Mouse (Mus musculus): ENCODE data around the gene Vps8.

Gene Vps8

DNA sequence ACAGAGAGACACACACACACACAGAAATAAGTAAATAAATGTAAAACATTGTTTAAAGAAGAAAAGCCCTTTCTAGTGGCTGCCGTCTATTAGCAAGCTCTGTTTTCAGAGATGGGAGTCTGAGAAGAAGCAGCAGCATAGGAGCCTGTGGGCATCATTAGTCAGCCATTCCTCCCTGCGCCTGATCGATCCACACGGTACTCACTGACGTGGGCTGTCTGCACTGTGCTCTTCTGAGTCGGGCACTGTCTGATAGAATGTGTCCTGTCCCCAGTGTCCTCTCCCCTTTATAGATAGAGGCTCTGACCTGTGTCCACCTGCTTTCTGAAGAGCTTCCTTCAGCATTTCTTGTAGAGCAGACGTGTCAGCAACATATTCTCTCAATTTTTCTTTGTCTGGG is 127.5 kb downstream of the Vps8 start:
- no peak for DNase-seq (ENCODE audit: low spot score in 2 of 2)

DNA sequence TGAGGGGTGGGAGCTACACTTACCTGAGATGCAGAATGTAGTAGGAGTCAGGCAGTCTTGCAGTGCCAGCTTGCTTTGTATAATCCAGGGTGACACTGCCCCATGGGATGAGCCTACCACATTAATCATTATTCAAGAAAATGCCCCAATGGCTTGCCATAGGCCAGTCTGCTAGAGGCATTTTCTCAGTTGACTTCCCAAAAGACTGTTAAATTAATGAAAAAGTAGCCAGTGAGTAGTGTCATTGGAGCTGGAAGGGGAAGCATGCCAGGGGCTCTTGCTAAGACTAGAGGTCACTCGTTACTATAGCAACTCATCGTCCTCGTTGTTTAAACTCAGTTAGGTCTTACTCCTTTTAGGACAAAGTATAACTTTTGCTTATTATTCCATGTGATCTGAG is 130.6 kb downstream of the Vps8 start:
- no peak for DNase-seq (ENCODE audit: low spot score in 2 of 2)

DNA sequence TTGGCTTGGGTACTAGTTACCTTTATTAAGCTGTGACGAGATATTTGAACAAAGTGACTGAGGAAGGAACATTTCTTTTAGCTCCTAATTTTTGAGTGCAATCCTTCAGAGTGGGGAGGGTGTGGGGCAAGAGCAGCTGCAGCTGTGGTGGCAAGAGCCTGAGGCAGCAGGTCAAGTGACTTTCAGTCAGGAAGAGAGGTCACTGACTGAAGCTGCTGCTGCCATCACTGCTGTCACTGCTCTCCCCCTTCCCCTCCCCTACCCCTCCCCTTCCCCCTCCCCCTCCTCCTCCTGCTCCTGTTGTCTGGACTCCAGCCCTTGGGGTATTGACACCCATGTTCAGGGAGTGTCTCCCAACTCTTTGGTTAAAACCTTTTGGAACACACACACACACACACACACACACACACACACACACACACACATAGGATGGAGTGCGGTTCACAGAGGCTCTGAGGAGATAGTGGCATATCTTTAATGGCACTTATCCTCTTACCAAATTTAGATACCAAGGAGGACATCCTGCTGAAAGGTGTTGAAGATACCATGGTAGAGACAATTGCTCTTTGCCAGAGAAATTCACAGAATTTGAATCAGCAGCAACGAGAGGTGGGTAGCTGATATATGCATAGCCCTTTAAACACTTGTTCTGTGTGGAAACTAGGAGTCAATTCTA is 139.8 kb downstream of the Vps8 start:
- no peak for DNase-seq (ENCODE audit: low spot score in 2 of 2)

DNA sequence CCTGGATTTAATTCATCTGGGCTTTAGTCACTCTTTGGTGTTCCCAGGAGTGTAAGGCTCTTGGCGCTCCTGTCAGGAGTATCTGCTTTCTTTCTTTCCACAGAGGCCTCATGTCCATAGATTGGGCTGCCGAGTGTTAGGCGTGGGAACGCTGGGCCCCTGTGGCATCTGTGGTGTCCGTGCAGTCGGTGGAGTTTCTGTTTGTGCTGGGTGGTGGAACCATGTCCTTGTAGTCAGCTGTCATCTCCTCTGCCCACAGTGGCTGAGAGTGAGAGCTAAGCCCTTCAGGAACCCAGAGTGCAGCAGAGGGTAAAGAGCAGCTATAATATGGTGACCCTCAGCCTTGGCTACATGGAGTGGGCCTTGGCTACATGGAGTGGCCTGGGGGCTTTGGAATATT is 140.4 kb downstream of the Vps8 start:
- DNase-seq (ENCODE audit: low spot score in 2 of 2), result no peak

DNA sequence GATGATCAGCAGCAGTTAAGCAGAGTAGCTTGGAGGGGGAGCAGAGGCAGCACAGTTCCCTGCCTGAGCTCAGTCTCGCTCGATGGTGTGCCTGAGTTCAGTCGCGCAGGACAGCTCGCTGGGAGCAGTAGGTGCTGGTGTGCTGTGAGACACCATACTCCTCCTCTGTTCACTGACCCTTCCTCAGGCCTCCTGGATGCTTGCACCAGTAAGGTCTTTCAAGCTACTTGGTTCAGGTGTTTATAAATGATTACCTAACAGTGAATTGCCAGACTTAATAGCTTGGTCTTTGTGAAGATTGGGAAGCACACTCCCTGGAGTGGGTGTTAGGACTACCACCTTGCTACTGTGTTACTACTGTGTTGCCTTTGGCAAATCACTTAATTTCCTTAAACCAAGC is 144.2 kb downstream of the Vps8 start:
- DNase-seq (ENCODE audit: low spot score in 2 of 2), result no peak

DNA sequence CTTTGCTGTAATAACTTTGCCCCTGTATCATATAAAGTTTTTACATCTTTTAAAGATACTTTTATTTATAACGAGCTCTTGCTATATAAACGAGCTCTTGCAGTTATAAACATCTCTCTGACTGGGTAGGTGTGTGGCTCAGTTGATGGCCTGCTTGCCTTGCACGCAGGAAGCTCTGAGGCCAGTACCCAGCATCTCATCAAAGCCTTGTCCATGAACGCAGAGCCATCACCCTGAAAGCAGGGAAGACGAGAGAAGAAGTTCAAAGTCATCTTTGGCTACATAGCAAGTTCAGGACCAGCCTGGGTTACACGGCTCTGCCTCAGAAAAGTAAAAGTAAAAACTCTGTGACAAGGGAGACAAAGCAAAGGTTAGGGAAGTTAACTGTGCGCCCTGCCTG is 147.0 kb downstream of the Vps8 start:
- no peak for DNase-seq (ENCODE audit: low spot score in 2 of 2)

DNA sequence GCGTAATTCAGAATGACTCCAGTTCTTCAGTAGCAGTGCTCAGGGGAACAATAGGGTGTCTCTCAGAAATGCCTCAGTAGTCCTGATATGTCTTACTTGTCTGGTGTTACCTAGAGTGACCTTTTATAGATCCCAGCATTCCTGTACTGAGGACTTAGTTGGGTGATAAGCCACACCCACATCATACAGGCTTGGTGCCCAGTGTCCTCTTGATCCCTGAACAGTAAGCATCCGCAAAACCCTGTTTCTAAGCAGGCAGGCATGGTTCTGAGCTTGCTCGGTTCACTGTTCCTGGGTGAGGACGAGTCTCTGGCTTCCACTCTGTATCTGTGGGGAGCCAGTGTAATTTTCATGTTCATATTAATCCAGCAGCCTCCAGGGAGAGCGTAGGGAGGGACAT is 147.9 kb downstream of the Vps8 start:
- no peak for DNase-seq (ENCODE audit: low spot score in 2 of 2)

DNA sequence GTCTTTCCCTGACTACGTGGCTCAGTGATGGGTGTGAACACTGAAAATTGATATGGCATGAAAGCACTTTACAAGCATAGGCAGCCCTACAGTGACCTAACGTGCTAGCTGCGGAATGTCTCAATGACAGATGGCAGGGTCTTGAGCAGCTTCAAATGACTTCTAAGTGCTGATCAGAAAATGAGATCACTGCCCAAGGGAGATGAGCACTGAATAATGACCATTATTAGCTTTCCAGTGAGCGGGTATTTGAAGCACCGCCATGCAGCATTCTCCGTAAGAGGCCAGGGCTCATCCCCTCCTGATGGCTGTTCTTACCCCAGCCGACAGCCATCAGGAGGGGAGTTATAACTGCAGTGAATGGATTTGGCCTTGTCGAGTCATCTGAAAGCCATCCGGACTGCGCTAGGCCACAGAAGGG is 153.1 kb downstream of the Vps8 start:
- DNase-seq (ENCODE audit: low spot score in 2 of 2), result no peak

DNA sequence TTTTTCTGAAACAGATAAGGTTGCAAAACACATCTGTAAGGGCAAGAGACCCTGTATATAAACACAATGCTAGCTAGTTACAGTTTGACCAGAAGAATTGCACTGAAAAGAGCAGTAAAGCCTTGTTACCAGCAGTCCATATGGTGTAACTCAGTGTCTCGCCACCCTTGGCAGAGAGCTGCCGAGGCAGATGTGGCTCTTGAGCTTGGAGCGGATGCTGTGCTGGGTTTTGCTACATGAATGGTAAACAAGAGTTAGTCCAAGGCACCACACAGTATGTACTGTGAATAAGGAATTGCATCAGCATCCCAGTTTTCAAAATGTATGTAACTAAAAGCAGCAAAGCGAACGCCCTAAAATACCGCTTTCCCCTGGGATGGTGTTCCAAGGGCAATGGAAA is 166.2 kb downstream of the Vps8 start:
- no peak for DNase-seq (ENCODE audit: low spot score in 2 of 2)

DNA sequence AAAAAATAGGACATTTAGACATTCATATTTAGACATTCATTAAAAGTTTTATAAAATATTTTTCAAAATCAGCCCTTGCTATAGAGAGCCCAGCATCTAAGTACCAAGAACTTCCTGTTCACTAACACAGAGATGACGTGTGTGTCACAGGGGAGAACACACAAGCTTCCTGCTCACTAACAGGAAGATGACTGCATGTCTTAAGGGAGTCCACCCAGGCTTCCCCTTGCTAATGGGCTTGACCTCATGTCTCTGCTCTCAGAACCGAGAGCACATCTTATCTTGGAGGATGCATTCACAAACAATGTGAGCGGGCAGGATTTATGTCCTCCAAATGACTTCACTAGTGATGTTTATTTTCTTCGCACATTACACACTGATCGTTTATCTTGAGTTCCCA is 167.9 kb downstream of the Vps8 start:
- DNase-seq (ENCODE audit: low spot score in 2 of 2), result no peak

DNA sequence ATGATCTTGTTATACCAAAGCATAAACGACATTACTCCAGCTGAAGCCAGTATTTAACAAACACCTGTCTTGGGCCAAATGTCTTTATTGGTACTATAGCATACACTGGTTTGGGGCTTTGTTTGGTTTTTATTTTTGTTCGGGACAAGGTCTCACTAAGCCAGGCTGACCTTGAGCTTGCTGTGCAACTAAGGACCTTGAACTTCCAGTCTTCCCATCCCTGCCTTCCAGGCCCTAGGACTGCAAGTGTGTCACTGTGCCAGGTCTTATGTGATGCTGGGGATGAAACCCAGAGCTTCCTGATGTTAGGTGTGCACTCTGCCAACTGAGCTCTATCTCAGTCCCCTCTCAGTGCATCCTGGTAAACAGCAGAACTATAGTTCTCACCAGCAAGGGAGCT is 168.6 kb downstream of the Vps8 start:
- no peak for DNase-seq (ENCODE audit: low spot score in 2 of 2)

DNA sequence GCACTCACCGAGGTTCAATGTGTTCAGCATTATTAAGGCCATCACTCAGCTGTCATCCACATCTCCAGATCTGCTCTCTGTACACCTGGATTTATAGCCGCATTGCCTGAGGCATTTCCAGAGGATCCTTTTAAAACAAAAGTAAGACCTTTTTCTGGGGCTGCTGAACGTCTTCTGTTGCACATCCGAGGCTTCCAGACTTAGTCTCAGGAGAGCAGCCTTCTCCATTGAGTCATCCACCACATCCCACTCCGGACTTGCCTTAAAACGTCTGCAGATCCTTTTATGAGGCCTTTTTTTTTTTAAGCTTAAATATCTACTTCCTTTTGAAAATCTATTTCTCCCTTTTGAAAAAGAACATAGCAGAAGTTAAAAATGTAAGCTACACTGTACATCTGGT is 172.6 kb downstream of the Vps8 start:
- no peak for DNase-seq (ENCODE audit: low spot score in 2 of 2)

DNA sequence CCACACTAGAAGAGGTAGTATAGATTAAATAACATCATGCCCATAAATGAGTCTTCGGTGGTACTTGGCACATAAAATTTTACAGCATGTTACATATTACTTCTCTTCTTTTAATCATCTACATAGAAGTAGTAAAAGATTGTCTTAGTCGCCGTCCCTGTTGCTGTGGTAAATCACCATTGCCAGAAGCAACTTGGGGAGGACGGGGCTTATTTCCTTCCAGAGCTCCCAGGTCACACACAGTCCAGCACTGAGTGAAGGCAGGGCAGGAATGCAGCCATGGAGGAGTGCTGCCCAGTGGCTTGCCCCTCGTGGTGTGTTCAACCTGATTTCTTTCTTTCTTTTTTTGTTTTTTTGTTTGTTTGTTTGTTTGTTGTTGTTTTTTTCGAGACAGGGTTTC is 181.4 kb downstream of the Vps8 start:
- no peak for DNase-seq (ENCODE audit: low spot score in 2 of 2)

DNA sequence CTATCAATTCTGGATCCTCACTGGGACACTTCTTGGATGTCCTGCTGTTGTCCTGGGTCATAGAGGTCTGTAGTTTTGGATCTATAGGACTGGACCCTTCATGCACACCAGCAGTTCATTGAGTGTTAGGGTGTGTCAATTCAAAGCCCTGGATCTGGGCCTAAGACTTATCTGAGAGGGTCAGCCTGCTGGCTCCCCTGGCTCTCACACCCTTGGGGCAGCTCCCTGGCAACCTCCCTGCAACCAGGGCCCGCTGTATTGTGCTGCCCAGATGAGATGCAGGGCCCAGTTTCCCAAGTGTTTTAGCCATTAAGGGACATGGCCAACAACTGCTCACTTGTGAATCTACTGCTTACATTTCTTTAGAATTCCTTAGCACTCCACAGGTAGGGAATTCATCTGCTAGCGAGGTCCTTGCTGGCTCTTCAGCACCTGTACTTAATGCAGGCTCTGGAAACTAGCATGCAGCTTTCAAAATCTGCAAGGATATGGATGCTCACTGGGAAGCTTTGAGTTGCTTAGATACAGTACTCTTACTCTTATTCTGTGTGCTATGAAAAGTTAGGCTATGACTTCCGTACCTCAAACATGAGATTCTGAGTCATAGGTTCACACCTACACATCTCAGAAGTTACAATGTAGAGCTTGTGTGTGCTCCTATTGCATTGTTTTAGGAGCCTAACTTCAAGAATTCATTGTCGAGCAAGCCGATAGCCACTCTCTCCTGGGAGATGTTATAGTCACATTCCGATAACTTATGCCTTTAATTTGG is 183.5 kb downstream of the Vps8 start:
- DNase-seq (ENCODE audit: low spot score in 2 of 2), result no peak

DNA sequence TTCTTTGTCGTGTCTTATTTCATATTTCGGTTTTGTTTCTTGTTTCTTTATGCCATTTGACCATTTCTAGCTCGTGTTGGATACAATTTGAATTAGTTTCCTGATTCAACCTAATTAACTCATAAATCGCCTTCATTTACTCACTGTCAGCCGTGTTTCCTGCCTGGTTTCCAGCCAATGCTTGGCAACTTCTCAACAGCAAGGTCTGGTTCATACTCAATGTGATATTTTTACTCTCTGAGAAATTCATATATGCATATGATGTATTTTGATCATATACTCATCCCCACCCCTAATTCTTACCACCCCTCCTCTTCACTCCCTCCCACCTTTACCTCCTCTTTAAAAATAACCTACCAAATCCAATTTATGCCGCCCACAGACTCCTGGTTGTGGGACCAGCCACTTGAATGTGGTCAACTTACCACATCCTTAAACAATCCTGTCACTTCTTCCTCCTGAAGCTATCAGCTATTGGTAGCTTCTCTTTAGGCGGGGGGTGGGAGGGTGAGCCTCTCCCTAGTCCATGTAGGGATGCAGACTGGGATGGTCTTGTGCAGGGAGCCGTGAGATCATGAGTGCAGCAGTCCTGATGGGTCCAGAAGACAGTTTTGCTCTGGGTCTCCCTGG is 184.2 kb downstream of the Vps8 start:
- DNase-seq (ENCODE audit: low spot score in 2 of 2), result no peak

DNA sequence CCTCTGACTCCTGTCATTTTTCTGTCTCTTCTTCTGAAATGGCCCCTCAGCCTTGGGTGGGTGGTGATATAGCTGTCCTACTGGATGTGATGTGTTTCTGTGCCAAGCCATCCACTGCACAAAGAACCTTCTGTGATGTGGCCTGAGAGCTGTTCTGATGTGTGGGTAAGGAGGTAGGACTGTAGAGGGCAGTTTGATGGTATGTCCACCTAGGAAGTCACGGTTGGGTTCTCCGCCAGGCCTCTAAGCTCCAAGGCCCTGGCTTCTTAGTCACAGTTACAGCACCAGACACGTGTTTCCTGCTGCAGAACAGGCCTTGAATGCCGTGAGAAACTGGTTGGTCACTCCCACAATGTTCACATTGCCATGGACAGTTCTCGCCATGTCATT is 184.7 kb downstream of the Vps8 start:
- no peak for DNase-seq (ENCODE audit: low spot score in 2 of 2)

DNA sequence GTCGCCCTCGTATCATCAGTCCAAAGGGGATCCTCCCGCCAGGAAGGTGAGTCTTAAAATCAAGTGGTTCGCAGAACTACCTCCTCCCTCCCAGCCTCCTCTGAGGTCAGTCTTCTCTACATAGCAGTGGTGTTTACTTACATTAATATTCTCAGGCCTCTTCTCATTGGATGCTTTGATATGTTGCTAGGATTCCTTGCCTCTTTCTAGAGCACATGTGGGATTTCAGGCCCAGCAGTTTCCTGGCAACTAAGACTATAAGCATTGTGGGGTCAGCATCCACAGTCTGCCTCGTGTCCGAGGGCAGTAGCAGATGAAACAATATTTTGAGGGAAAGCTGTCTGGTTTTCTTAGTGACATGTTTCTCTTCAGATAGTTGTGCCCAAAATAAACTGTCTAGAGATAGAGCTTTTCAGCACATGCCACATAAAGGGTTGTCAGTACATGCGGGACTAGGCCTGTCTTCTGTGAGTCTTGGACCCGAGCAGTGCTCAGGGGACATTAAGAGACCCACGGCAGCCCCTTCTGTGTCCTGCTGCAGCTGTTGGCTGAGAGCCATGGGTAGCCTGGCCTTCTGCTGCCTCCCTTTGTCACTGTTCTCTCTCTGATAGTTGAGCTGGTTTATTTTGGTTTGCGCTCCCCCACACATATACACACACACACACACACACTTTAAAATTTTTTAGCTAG is 185.4 kb downstream of the Vps8 start:
- no peak for DNase-seq (ENCODE audit: low spot score in 2 of 2)

DNA sequence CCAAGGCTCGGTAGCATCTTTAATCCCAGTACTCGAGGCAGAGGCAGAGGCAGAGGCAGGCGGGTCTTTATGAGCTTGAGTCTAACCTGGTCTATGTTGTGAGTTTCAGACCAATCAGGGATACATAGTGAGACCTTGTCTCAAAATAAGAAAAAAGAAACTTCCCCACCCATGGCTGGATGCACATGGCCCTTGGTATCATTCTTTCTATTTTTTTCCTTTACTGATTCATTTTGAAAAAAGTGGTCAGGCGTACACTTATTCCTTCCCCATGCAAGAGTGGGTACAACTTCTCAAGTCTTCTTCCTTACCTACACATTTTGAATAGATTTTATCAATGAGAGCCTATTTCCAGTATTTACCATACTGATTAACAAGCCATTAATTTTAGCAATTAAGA is 187.6 kb downstream of the Vps8 start:
- no peak for DNase-seq (ENCODE audit: low spot score in 2 of 2)

DNA sequence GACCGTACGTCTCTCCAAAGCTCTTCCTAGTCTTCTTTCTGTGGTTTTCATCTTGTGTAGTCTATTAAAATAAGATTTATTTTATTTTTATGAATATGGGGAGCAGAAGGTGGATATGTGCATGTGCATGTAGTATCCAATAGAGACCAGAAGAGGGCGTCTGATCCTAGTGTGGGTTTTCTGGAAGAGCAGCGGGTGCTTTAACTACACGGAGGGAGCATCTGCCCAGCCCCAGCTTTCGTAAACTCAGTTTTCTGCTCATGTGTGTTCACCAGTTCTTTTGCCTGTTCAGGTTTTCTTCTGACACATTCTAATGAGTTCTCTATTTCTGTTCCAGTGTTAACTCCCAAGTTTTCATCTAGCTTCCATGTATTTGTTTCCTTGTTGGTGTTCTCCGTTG is 192.9 kb downstream of the Vps8 start:
- DNase-seq (ENCODE audit: low spot score in 2 of 2), result peak in 1 of 2 experiments; percentile 29

DNA sequence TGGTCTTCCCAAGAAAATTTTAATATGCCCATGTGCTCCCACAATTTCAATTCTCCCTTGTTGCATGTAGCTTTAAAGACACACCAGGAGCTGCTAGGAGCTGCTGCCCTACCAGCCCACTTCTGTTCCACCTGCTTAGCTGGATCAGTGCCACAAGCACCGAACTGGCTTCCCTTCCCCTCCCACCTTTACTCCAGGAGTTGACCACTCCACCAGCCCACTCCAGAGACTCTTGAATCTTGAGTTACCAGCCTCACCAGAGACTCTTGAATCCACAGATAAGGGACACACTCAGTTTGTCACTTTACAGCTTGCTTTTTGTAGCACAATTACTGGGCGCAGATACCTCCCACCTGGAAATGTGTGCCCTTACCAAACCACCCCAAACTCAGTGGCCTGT is 197.7 kb downstream of the Vps8 start:
- no peak for DNase-seq (ENCODE audit: low spot score in 2 of 2)

DNA sequence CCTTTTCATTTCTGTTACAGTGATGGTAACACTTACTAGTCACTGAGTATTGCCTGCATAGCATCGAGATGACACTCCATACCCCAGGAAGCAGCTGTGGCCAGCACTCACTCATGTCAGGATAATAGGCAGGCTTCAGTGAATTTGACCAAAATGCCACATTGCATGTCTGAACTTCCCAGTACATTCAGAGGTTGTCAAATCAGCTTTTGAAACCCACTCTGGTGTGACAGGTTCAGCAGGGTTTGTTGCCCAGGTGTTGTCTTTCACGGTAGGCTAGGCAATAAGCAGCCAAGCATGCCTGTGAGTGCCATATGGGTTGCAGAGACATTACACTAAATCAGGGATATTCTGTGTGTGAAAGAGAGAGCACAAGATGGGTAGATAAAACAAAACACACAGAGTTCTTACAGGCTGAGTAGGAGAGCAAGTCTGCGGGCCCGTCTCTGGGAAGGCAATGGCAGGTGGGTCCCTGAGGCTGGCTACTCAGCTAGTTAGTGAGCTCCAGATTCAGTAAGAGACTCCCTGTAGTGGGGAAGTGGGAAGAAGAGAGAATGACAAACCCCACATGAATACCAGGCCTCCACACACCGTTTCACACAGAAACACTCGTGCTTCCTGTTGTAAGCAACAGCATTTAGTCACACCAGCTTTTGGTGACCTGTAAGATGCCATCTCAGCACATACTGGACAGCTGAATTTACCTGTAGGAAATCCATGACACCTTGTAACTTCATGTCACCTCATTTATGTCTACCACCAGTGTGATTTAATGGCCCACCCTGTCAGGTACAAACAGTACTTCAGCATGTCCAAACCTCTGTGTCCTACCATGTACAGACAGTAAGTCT is 203.1 kb downstream of the Vps8 start:
- no peak for DNase-seq (ENCODE audit: low spot score in 2 of 2)

DNA sequence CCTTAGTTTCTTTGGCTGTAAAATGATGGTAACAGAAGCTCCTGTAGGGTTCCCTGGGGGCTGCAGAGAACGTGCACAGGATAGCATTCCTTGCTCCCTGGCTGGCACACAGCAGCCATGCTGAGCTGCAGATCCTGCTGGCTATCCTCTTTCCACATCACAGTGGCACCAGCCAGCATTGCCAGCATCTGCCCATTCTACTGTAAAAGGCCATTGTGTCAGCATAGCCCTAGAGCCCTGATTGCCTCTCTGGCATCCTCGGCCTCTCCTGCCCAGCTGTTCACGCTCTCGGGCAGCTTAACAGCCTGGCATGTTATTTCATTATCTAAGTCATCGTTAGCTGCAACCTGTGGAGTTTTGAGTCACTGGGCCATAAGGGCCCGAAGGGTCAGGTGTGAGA is 204.3 kb downstream of the Vps8 start:
- no peak for DNase-seq (ENCODE audit: low spot score in 2 of 2)
